ENCODE assay signal across 8 mouse cellular contexts in genomic region chr2:51148975-51149374, GRCm38 (mm10). TPM values are rescaled to one million over a fixed set of nuclear protein-coding genes. Genes with fewer than 3 reads are reported as not detected.
A peak's percentile ranks its signal among the peaks of the same experiment; 100 is the strongest.
DNase-seq lines count a peak whose midpoint lies in the region; ATAC-seq lines count a peak whose summit lies in the region.

Gene Rnd3 (minus strand): TSS chr2:51149111.

- no peaks in the 10 kb centered on the region for H3K27me3 ChIP-seq in embryonic facial prominence, embryonic 11.5 days (ENCODE audit: control insufficient read depth, insufficient read depth, low read length)
- H3K27me3 ChIP-seq in limb, embryonic 12.5 days: no peaks in the 10 kb centered on the region
- H3K27me3 ChIP-seq in midbrain, embryonic 14.5 days (ENCODE audit: control insufficient read depth, insufficient read depth, low read length): no peaks in the 10 kb centered on the region

- no peaks in the 10 kb centered on the region for H3K9me3 ChIP-seq in embryonic facial prominence, embryonic 11.5 days (replicated peaks; ENCODE audit: control insufficient read depth, low read length)
- H3K9me3 ChIP-seq in limb, embryonic 12.5 days: no peaks in the 10 kb centered on the region
- H3K9me3 ChIP-seq in midbrain, embryonic 14.5 days (ENCODE audit: control insufficient read depth, low read length): no peaks in the 10 kb centered on the region

- H3K4me2 ChIP-seq in embryonic facial prominence, embryonic 11.5 days (ENCODE audit: low read depth, low read length): peak within 1 kb of the TSS; percentile 74
- peak within 1 kb of the TSS; percentile 74 for H3K4me2 ChIP-seq in limb, embryonic 12.5 days
- peak within 1 kb of the TSS; percentile 73 for H3K4me2 ChIP-seq in midbrain, embryonic 14.5 days (ENCODE audit: low read length)

- H3K36me3 ChIP-seq in embryonic facial prominence, embryonic 11.5 days (replicated peaks; ENCODE audit: control insufficient read depth, insufficient read depth, low read depth, low read length): no peaks in the 10 kb centered on the region
- peaks cover 7% of the 10 kb centered on the region; the same call in 1 of the 2 replicates for H3K36me3 ChIP-seq in limb, embryonic 12.5 days
- H3K36me3 ChIP-seq in midbrain, embryonic 14.5 days (ENCODE audit: control insufficient read depth, insufficient read depth, low read length): peaks cover 2% of the 10 kb centered on the region; the same call in 1 of the 2 replicates

- peak; percentile 96 to 98 for DNase-seq in adrenal gland, postnatal 36 days
- DNase-seq in embryonic facial prominence, embryonic 11.5 days (ENCODE audit: low spot score): peak; percentile 99
- DNase-seq in heart, adult 18-20 months: peak; percentile 98
- DNase-seq in kidney, adult 8-10 months: peak; percentile 97 to 98
- peak; percentile 98 for DNase-seq in midbrain, embryonic 14.5 days
- DNase-seq in spleen, adult 12 weeks (ENCODE audit: low spot score): peak; percentile 24

- H3K4me3 ChIP-seq in embryonic facial prominence, embryonic 11.5 days (ENCODE audit: low read depth, low read length): peak within 1 kb of the TSS; percentile 98
- peak within 1 kb of the TSS; percentile 95 for H3K4me3 ChIP-seq in limb, embryonic 12.5 days (replicated peaks)
- H3K4me3 ChIP-seq in midbrain, embryonic 14.5 days (replicated peaks; ENCODE audit: low read depth, low read length): peak within 1 kb of the TSS; percentile 98

- peak within 1 kb of the TSS; percentile 91 for H3K27ac ChIP-seq in embryonic facial prominence, embryonic 11.5 days (replicated peaks; ENCODE audit: low read depth, low read length)
- peak within 1 kb of the TSS; percentile 91 for H3K27ac ChIP-seq in limb, embryonic 12.5 days
- peak within 1 kb of the TSS; percentile 93 for H3K27ac ChIP-seq in midbrain, embryonic 14.5 days (replicated peaks; ENCODE audit: low read depth, low read length)

- peak within 1 kb of the TSS; percentile 96 for H3K9ac ChIP-seq in embryonic facial prominence, embryonic 11.5 days (replicated peaks; ENCODE audit: low read length)
- peak within 1 kb of the TSS; percentile 98 for H3K9ac ChIP-seq in limb, embryonic 12.5 days (replicated peaks)
- H3K9ac ChIP-seq in midbrain, embryonic 14.5 days (replicated peaks; ENCODE audit: low read length): peak within 1 kb of the TSS; percentile 99

- no peaks in the 10 kb centered on the region for H3K4me1 ChIP-seq in embryonic facial prominence, embryonic 11.5 days (ENCODE audit: control insufficient read depth, insufficient read depth, low read length)
- peaks cover 22% of the 10 kb centered on the region for H3K4me1 ChIP-seq in limb, embryonic 12.5 days (replicated peaks)
- peaks cover 11% of the 10 kb centered on the region for H3K4me1 ChIP-seq in midbrain, embryonic 14.5 days (ENCODE audit: control insufficient read depth, insufficient read depth, low read length)

- WGBS in embryonic facial prominence, embryonic 11.5 days: under 1% methylated on average over 25 of the region's 25 CpGs
- under 1% methylated on average over 25 of the region's 25 CpGs for WGBS in limb, embryonic 12.5 days
- 0% methylated on average over 25 of the region's 25 CpGs for WGBS in midbrain, embryonic 14.5 days

- peak; percentile 77 for ATAC-seq in embryonic facial prominence, embryonic 11.5 days (replicated peaks; ENCODE audit: insufficient number of reproducible peaks, low FRiP score, low TSS enrichment, low read depth)
- peak; percentile 84 for ATAC-seq in limb, embryonic 12.5 days (ENCODE audit: insufficient number of reproducible peaks, insufficient read depth, low FRiP score, low TSS enrichment, low read depth)
- peak; percentile 83 for ATAC-seq in midbrain, embryonic 14.5 days (ENCODE audit: low FRiP score, low TSS enrichment)
- no peak for ATAC-seq in activated CD4-positive, CD25-positive, alpha-beta regulatory T cell, adult 4 months

RNA-seq across cellular contexts. Expression of gene Rnd3, which starts in this region (rescaled TPM):
- total RNA-seq in adrenal gland, postnatal 36 days (2021): 10 to 100 TPM; 33.3 to 48.6 TPM
- polyA plus RNA-seq in embryonic facial prominence, embryonic 11.5 days (2014; fragmentation: Nextera tagmentation; extraction: Ambion mirVana): 208 and 214 TPM in 2 replicates
- 10 to 100 TPM; 13.8 to 15.9 TPM for total RNA-seq in heart, adult 18-20 months (2021)
- polyA plus RNA-seq in limb, embryonic 12.5 days (2016; fragmentation: Nextera tagmentation; extraction: Ambion mirVana): 142 and 150 TPM in 2 replicates
- 210 and 322 TPM in 2 replicates for polyA plus RNA-seq in midbrain, embryonic 14.5 days (2014; fragmentation: Nextera tagmentation; extraction: Ambion mirVana)
- polyA plus RNA-seq in activated CD4-positive, CD25-positive, alpha-beta regulatory T cell, adult 4 months (2017; shearing (Covaris generic)): under 1 TPM in 1 of 2 experiments, not detected in 1; 0.17 TPM

Comparison
In these comparisons a context has a peak if more than half of its experiments do, and no peak if none do; other contexts are left out.
1. RNA of gene Rnd3 (polyA plus RNA-seq): 210 to 322 TPM in midbrain, embryonic 14.5 days, 208 to 214 TPM in embryonic facial prominence, embryonic 11.5 days and 142 to 150 TPM in limb, embryonic 12.5 days; 0.17 TPM in activated CD4-positive, CD25-positive, alpha-beta regulatory T cell, adult 4 months; every median in the first group is over 100 times any median in the second.
2. DNase-seq: peak in every context shown above with its lines; median percentile 99 in embryonic facial prominence, embryonic 11.5 days; 98 in heart, adult 18-20 months; 98 in midbrain, embryonic 14.5 days; 98 in kidney, adult 8-10 months; 97 in adrenal gland, postnatal 36 days; 24 in spleen, adult 12 weeks.
3. Peak in every context shown above with its lines, with median percentiles within 50 percentile points of each other: H3K27ac ChIP-seq, H3K4me2 ChIP-seq, H3K4me3 ChIP-seq and H3K9ac ChIP-seq.